Mouse (Mus musculus): ENCODE results near the gene Foxp2.

- TF ChIP-seq CTCF (IDR thresholded peaks at IDR 0.05; ENCODE audit: low read depth) (no peak), EP300 (IDR thresholded peaks at IDR 0.05; ENCODE audit: low read depth) (no peak)
Observed at GRCm38 (mm10) chr6:15242176-15242942, 341.2 kb downstream of the Foxp2 start.

Data from heart, postnatal 0 days (tissue).